8 mouse cellular contexts compared by ENCODE assay signal in genomic region chr7:29292458-29293098, GRCm38 (mm10). TPM values are rescaled to one million over a fixed set of nuclear protein-coding genes. Genes with fewer than 3 reads are reported as not detected.
DNase-seq lines count a peak whose midpoint lies in the region; ATAC-seq and TF ChIP-seq lines count a peak whose summit lies in the region.
"Had no signal": no experiment of that assay in that cellular context is flagged by ENCODE, and none has a peak within 500 bp of the region (broad histone marks: within the 10 kb centered on the region; RNA-seq: fewer than 3 reads in every experiment).

No protein-coding gene starts in this region.

- H3K9ac ChIP-seq in forebrain, postnatal 0 days: no peak overlapping the region; the same call in 1 of the 2 replicates
- H3K9ac ChIP-seq in hindbrain, embryonic 16.5 days (ENCODE audit: low read depth, low read length): no peak overlapping the region
- peak overlapping the region; percentile 56; the same call in 1 of the 2 replicates for H3K9ac ChIP-seq in stomach, embryonic 16.5 days (ENCODE audit: low read length)

- no peak for TF ChIP-seq CTCF in spleen, adult 2 months (IDR thresholded peaks at IDR 0.05; ENCODE audit: extremely low read depth, insufficient read depth, insufficient read length, insufficient replicate concordance)
- TF ChIP-seq CTCF in forebrain, postnatal 0 days (IDR thresholded peaks at IDR 0.05; ENCODE audit: low read depth): no peak

- H3K4me3 ChIP-seq in spleen, adult 2 months (ENCODE audit: extremely low read depth, insufficient read depth, insufficient read length): no peak overlapping the region
- no peak overlapping the region for H3K4me3 ChIP-seq in forebrain, postnatal 0 days (ENCODE audit: low read depth, low read length)
- no peak overlapping the region for H3K4me3 ChIP-seq in hindbrain, embryonic 16.5 days (ENCODE audit: low read length)
- no peak overlapping the region for H3K4me3 ChIP-seq in stomach, embryonic 16.5 days (replicated peaks; ENCODE audit: low read length)

- DNase-seq in spleen, adult 2 months (ENCODE audit: low read depth in 1 of 2, low spot score in 2 of 2): no peak
- DNase-seq in spleen, postnatal 14 days (ENCODE audit: low spot score in 2 of 2): no peak
- no peak for DNase-seq in forebrain, postnatal 0 days
- no peak for DNase-seq in layer of hippocampus, postnatal 25 days (ENCODE audit: extremely low spot score in 1 of 2, low spot score in 1 of 2)
- DNase-seq in urinary bladder, postnatal 25 days (ENCODE audit: low spot score): no peak

- peaks cover 9% of the 10 kb centered on the region for H3K4me1 ChIP-seq in spleen, adult 2 months (ENCODE audit: control insufficient read depth, insufficient read depth, insufficient read length)
- H3K4me1 ChIP-seq in forebrain, postnatal 0 days (ENCODE audit: insufficient read depth): 0 out of 2 replicates have a peak, but pooled peaks cover 5% of the 10 kb centered on the region
- peaks cover 9% of the 10 kb centered on the region for H3K4me1 ChIP-seq in hindbrain, embryonic 16.5 days (ENCODE audit: control insufficient read depth, insufficient read depth, low read depth, low read length)
- peaks cover 38% of the 10 kb centered on the region for H3K4me1 ChIP-seq in stomach, embryonic 16.5 days (ENCODE audit: control insufficient read depth, insufficient read depth, low read length)

- 57% methylated on average over 8 of the region's 8 CpGs for WGBS in spleen, adult 2 months
- 28% methylated on average over 8 of the region's 8 CpGs for WGBS in forebrain, postnatal 0 days
- 28% methylated on average over 8 of the region's 8 CpGs for WGBS in hindbrain, embryonic 16.5 days
- 23% methylated on average over 8 of the region's 8 CpGs for WGBS in stomach, embryonic 16.5 days

- H3K27me3 ChIP-seq in spleen, adult 2 months (ENCODE audit: control insufficient read depth, insufficient read depth, low read length): peaks cover 3% of the 10 kb centered on the region; the same call in 1 of the 2 replicates
- H3K27me3 ChIP-seq in forebrain, postnatal 0 days (ENCODE audit: insufficient read depth, low read length): no peaks in the 10 kb centered on the region
- H3K27me3 ChIP-seq in hindbrain, embryonic 16.5 days (replicated peaks; ENCODE audit: control insufficient read depth, insufficient read depth, low read length): no peaks in the 10 kb centered on the region
- H3K27me3 ChIP-seq in stomach, embryonic 16.5 days (ENCODE audit: control insufficient read depth, insufficient read depth, low read length): no peaks in the 10 kb centered on the region

- ATAC-seq in forebrain, postnatal 0 days: no peak
- no peak for ATAC-seq in hindbrain, embryonic 16.5 days
- no peak for ATAC-seq in stomach, embryonic 16.5 days (ENCODE audit: insufficient read depth, low FRiP score)

- no peaks in the 10 kb centered on the region for H3K9me3 ChIP-seq in forebrain, postnatal 0 days (ENCODE audit: low read length)
- H3K9me3 ChIP-seq in hindbrain, embryonic 16.5 days (ENCODE audit: control insufficient read depth, low read length): no peaks in the 10 kb centered on the region
- H3K9me3 ChIP-seq in stomach, embryonic 16.5 days (replicated peaks; ENCODE audit: control insufficient read depth, low read length): no peaks in the 10 kb centered on the region

- no peak for TF ChIP-seq POLR2A in spleen, adult 2 months (IDR thresholded peaks at IDR 0.05; ENCODE audit: low read depth, low read length)

- H3K27ac ChIP-seq in spleen, adult 2 months (ENCODE audit: insufficient read depth, low read length): peak overlapping the region; percentile 26; the same call in 1 of the 2 replicates
- 0 out of 2 replicates have a peak overlapping the region, but pooled peaks have one; percentile 40 for H3K27ac ChIP-seq in forebrain, postnatal 0 days (ENCODE audit: low read depth, low read length)
- H3K27ac ChIP-seq in hindbrain, embryonic 16.5 days (ENCODE audit: low read depth, low read length): 0 out of 2 replicates have a peak overlapping the region, but pooled peaks have one; percentile 2
- H3K27ac ChIP-seq in stomach, embryonic 16.5 days (ENCODE audit: low read length): peak overlapping the region; percentile 84

- H3K4me2 ChIP-seq in forebrain, postnatal 0 days (ENCODE audit: low read depth): no peak overlapping the region
- no peak overlapping the region for H3K4me2 ChIP-seq in hindbrain, embryonic 16.5 days (ENCODE audit: low read length)
- peak overlapping the region; percentile 86 for H3K4me2 ChIP-seq in stomach, embryonic 16.5 days (ENCODE audit: low read depth, low read length)

- no peaks in the 10 kb centered on the region for H3K36me3 ChIP-seq in spleen, adult 2 months (ENCODE audit: control insufficient read depth, insufficient read depth, low read length)
- no peaks in the 10 kb centered on the region for H3K36me3 ChIP-seq in forebrain, postnatal 0 days (ENCODE audit: insufficient read depth)
- no peaks in the 10 kb centered on the region for H3K36me3 ChIP-seq in hindbrain, embryonic 16.5 days (ENCODE audit: control insufficient read depth, insufficient read depth, low read length)
- no peaks in the 10 kb centered on the region for H3K36me3 ChIP-seq in stomach, embryonic 16.5 days (ENCODE audit: control insufficient read depth, insufficient read depth, low read length)

RNA-seq across cellular contexts. Expression of gene Ppp1r14a, which starts 3.5 kb away (rescaled TPM):
- 27.3 and 62.6 TPM in 2 replicates for polyA plus RNA-seq in spleen, adult 2 months (2012; rRNA removed)
- 1.5 and 2.0 TPM in 2 replicates for total RNA-seq in forebrain, postnatal 0 days (2014; rRNA removed)
- polyA plus RNA-seq in forebrain, postnatal 0 days (2015; fragmentation: Nextera tagmentation; extraction: Ambion mirVana): 2.3 and 2.8 TPM in 2 replicates
- 2.8 and 2.9 TPM in 2 replicates for polyA plus RNA-seq in hindbrain, embryonic 16.5 days (2015; fragmentation: Nextera tagmentation; extraction: Ambion mirVana)
- polyA plus RNA-seq in stomach, embryonic 16.5 days (2015; fragmentation: Nextera tagmentation; extraction: Ambion mirVana): 46.8 and 48.8 TPM in 2 replicates
- 10 to 100 TPM; 28.5 to 30.7 TPM for total RNA-seq in layer of hippocampus, postnatal 25 days (2021)
- total RNA-seq: common myeloid progenitor, adult 5-6 weeks had no signal

RNA-seq across cellular contexts. Expression of gene Spint2, which starts 10.9 kb away (rescaled TPM):
- 69.7 and 88.3 TPM in 2 replicates for polyA plus RNA-seq in spleen, adult 2 months (2012; rRNA removed)
- 32.3 and 36.7 TPM in 2 replicates for total RNA-seq in forebrain, postnatal 0 days (2014; rRNA removed)
- 94.6 and 127 TPM in 2 replicates for polyA plus RNA-seq in forebrain, postnatal 0 days (2015; fragmentation: Nextera tagmentation; extraction: Ambion mirVana)
- polyA plus RNA-seq in hindbrain, embryonic 16.5 days (2015; fragmentation: Nextera tagmentation; extraction: Ambion mirVana): 85.4 and 91.2 TPM in 2 replicates
- 399 and 413 TPM in 2 replicates for polyA plus RNA-seq in stomach, embryonic 16.5 days (2015; fragmentation: Nextera tagmentation; extraction: Ambion mirVana)
- total RNA-seq in layer of hippocampus, postnatal 25 days (2021): 10 to 100 TPM; 17.6 to 19.2 TPM

RNA-seq across cellular contexts. Expression of gene Dpf1, which starts 11.2 kb away (rescaled TPM):
- 0.06 and 0.35 TPM in 2 replicates for polyA plus RNA-seq in spleen, adult 2 months (2012; rRNA removed)
- 246 and 291 TPM in 2 replicates for total RNA-seq in forebrain, postnatal 0 days (2014; rRNA removed)
- 243 and 248 TPM in 2 replicates for polyA plus RNA-seq in forebrain, postnatal 0 days (2015; fragmentation: Nextera tagmentation; extraction: Ambion mirVana)
- 166 and 173 TPM in 2 replicates for polyA plus RNA-seq in hindbrain, embryonic 16.5 days (2015; fragmentation: Nextera tagmentation; extraction: Ambion mirVana)
- 5.3 and 5.9 TPM in 2 replicates for polyA plus RNA-seq in stomach, embryonic 16.5 days (2015; fragmentation: Nextera tagmentation; extraction: Ambion mirVana)
- total RNA-seq in layer of hippocampus, postnatal 25 days (2021): 100 to 1,000 TPM; 100 to 111 TPM

RNA-seq across cellular contexts. Expression of gene 2200002D01Rik, which starts 44.3 kb away (rescaled TPM):
- polyA plus RNA-seq in spleen, adult 2 months (2012; rRNA removed): 0.51 and 1.0 TPM in 2 replicates
- total RNA-seq in forebrain, postnatal 0 days (2014; rRNA removed): 0.23 TPM in 1 of 2 replicates, not detected in the other
- polyA plus RNA-seq in forebrain, postnatal 0 days (2015; fragmentation: Nextera tagmentation; extraction: Ambion mirVana): 0.67 and 0.82 TPM in 2 replicates
- polyA plus RNA-seq in hindbrain, embryonic 16.5 days (2015; fragmentation: Nextera tagmentation; extraction: Ambion mirVana): 1.2 and 1.9 TPM in 2 replicates
- polyA plus RNA-seq in stomach, embryonic 16.5 days (2015; fragmentation: Nextera tagmentation; extraction: Ambion mirVana): 77.3 and 80.2 TPM in 2 replicates
- under 1 TPM in 1 of 2 experiments, not detected in 1; 0.37 TPM for total RNA-seq in layer of hippocampus, postnatal 25 days (2021)

RNA-seq across cellular contexts. Expression of gene Yif1b, which starts 54.4 kb away (rescaled TPM):
- polyA plus RNA-seq in spleen, adult 2 months (2012; rRNA removed): 74.2 and 97.6 TPM in 2 replicates
- total RNA-seq in forebrain, postnatal 0 days (2014; rRNA removed): 71.2 and 84.1 TPM in 2 replicates
- 97.7 and 100 TPM in 2 replicates for polyA plus RNA-seq in forebrain, postnatal 0 days (2015; fragmentation: Nextera tagmentation; extraction: Ambion mirVana)
- 109 and 114 TPM in 2 replicates for polyA plus RNA-seq in hindbrain, embryonic 16.5 days (2015; fragmentation: Nextera tagmentation; extraction: Ambion mirVana)
- polyA plus RNA-seq in stomach, embryonic 16.5 days (2015; fragmentation: Nextera tagmentation; extraction: Ambion mirVana): 89.4 and 92.2 TPM in 2 replicates
- 10 to 100 TPM; 43.7 to 50.2 TPM for total RNA-seq in layer of hippocampus, postnatal 25 days (2021)

Comparison
In these comparisons a context has a peak if more than half of its experiments do, and no peak if none do; other contexts are left out.
1. H3K27ac ChIP-seq: peak in every context shown above with its lines; median percentile 84 in stomach, embryonic 16.5 days; 40 in forebrain, postnatal 0 days; 26 in spleen, adult 2 months; 2 in hindbrain, embryonic 16.5 days.
2. RNA of gene Dpf1, which starts 11.2 kb away (polyA plus RNA-seq): 243 to 248 TPM in forebrain, postnatal 0 days and 166 to 173 TPM in hindbrain, embryonic 16.5 days; 5.3 to 5.9 TPM in stomach, embryonic 16.5 days and 0.06 to 0.35 TPM in spleen, adult 2 months; every median in the first group is over 10 times any median in the second.